Mouse (Mus musculus) small intestine, adult 2 months (tissue): ENCODE results near the gene Lrrc29.

ENCODE experiments used
- CTCF ChIP-seq: fragments of 200-500 bp; IDR thresholded peaks from 2 replicates; pipeline ENCODE4 v1.5.1; 2012; ENCODE audit warnings: low read depth, mild to moderate bottlenecking, control low read depth, inconsistent platforms, low read length, moderate library complexity, mixed read lengths; ENCODE audit not compliant: insufficient replicate concordance, insufficient read length; ENCODE audit errors: extremely low read depth
- POLR2A ChIP-seq: fragments of 200-500 bp; IDR thresholded peaks from 2 replicates; pipeline ENCODE4 v1.6.1; 2012; ENCODE audit warnings: low read depth, mild to moderate bottlenecking, control low read depth, inconsistent platforms, low read length, moderate library complexity

DNA sequence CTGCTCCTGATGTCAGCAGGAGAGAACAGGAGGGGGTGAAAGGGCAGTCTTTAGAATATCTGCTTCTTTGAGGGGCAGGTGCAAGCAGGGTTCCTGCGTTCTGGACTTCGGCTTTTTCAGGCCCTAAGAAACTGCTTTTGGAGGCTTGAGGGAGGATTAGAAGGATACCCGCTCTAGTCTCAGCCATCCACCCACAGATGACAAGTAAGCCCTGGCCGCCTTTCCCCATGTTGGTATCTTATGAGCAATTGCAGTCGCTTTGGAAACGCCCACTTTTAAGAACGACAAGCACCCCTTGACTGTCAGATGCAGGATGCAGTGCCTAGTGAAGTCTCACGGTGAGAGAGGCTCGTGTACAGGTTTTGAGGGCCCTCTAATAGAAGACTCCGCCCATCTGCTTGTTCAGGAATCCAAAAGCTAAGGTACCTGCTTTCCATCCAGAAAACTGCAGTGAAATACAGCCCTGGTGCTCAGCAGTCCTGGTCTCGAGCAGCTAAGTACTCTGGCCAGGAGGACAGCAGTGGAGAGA lies 7.4 kb downstream of the Lrrc29 start:
- no peak for TF ChIP-seq CTCF
- TF ChIP-seq POLR2A, result no peak
